10 mouse cellular contexts compared by ENCODE assay signal in genomic region chr5:120288036-120288684, GRCm38 (mm10).
DNase-seq lines count a peak whose midpoint lies in the region; ATAC-seq and TF ChIP-seq lines count a peak whose summit lies in the region.
"Had no signal": no experiment of that assay in that cellular context is flagged by ENCODE, and none has a peak within 500 bp of the region (broad histone marks: within the 10 kb centered on the region; RNA-seq: fewer than 3 reads in every experiment).

No protein-coding gene starts in this region.

- no peak for TF ChIP-seq EP300 in ES-Bruce4 (IDR thresholded peaks at IDR 0.05; ENCODE audit: insufficient read depth, low read depth, low read length)

- H3K27me3 ChIP-seq in ES-Bruce4 (ENCODE audit: control insufficient read depth, insufficient read depth, low read length, poor library complexity, severe bottlenecking) = no peaks in the 10 kb centered on the region
- H3K27me3 ChIP-seq in hindbrain, embryonic 10.5 days (ENCODE audit: insufficient read depth, poor library complexity, severe bottlenecking) = peaks cover 86% of the 10 kb centered on the region
- 0 out of 2 replicates have a peak, but pooled peaks cover 10% of the 10 kb centered on the region for H3K27me3 ChIP-seq in midbrain, embryonic 14.5 days (ENCODE audit: control insufficient read depth, insufficient read depth, low read length)
- no peaks in the 10 kb centered on the region; the same call in 1 of the 2 replicates for H3K27me3 ChIP-seq in cerebellum, adult 2 months (ENCODE audit: control insufficient read depth, insufficient read depth, low read length)

- WGBS in hindbrain, embryonic 10.5 days = 10% methylated on average over 23 of the region's 23 CpGs
- 2% methylated on average over 22 of the region's 23 CpGs for WGBS in midbrain, embryonic 14.5 days
- WGBS in cerebellum, adult 2 months = 16% methylated on average over 23 of the region's 23 CpGs

- DNase-seq in embryo, embryonic 10 days (ENCODE audit: low spot score) = peak; percentile 73
- DNase-seq in hindbrain, embryonic 10.5 days (ENCODE audit: low spot score) = peak; percentile 64
- peak; percentile 86 for DNase-seq in midbrain, embryonic 14.5 days
- no peak for DNase-seq in cerebellum, adult 2 months
- no peak for DNase-seq in gastrocnemius, adult 18-20 months (ENCODE audit: low spot score)
- no peak for DNase-seq in lung, postnatal 10 days
- DNase-seq: kidney, adult 9 months; left cerebral cortex, postnatal 4 days had no signal

- H3K4me1 ChIP-seq in ES-Bruce4 (ENCODE audit: control insufficient read depth, insufficient read depth, low read length) = no peaks in the 10 kb centered on the region
- peaks cover 38% of the 10 kb centered on the region for H3K4me1 ChIP-seq in hindbrain, embryonic 10.5 days (replicated peaks)
- peaks cover 29% of the 10 kb centered on the region for H3K4me1 ChIP-seq in midbrain, embryonic 14.5 days (ENCODE audit: control insufficient read depth, insufficient read depth, low read length)
- H3K4me1 ChIP-seq in cerebellum, adult 2 months (ENCODE audit: control insufficient read depth, insufficient read depth, low read length) = no peaks in the 10 kb centered on the region

- peak overlapping the region; percentile 32 for H3K4me2 ChIP-seq in midbrain, embryonic 14.5 days (ENCODE audit: low read length)

- H3K36me3 ChIP-seq in ES-Bruce4 (ENCODE audit: control insufficient read depth, insufficient read depth, low read length, poor library complexity, severe bottlenecking) = no peaks in the 10 kb centered on the region
- no peaks in the 10 kb centered on the region for H3K36me3 ChIP-seq in hindbrain, embryonic 10.5 days
- no peaks in the 10 kb centered on the region for H3K36me3 ChIP-seq in midbrain, embryonic 14.5 days (ENCODE audit: control insufficient read depth, insufficient read depth, low read length)

- H3K9me3 ChIP-seq in ES-Bruce4 (replicated peaks; ENCODE audit: control insufficient read depth, insufficient read depth, low read length, poor library complexity, severe bottlenecking) = no peaks in the 10 kb centered on the region
- H3K9me3 ChIP-seq in hindbrain, embryonic 10.5 days = peaks cover 12% of the 10 kb centered on the region
- no peaks in the 10 kb centered on the region for H3K9me3 ChIP-seq in midbrain, embryonic 14.5 days (ENCODE audit: control insufficient read depth, low read length)

- H3K27ac ChIP-seq in ES-Bruce4 (ENCODE audit: insufficient read depth, low read length) = no peak overlapping the region
- peak overlapping the region; percentile 81 for H3K27ac ChIP-seq in hindbrain, embryonic 10.5 days
- peak overlapping the region; percentile 78 for H3K27ac ChIP-seq in midbrain, embryonic 14.5 days (replicated peaks; ENCODE audit: low read depth, low read length)
- H3K27ac ChIP-seq in cerebellum, adult 2 months (ENCODE audit: insufficient read depth, low read length) = no peak overlapping the region
- H3K27ac ChIP-seq: macrophage had no signal

- peak; percentile 83 for ATAC-seq in midbrain, embryonic 14.5 days (ENCODE audit: low FRiP score, low TSS enrichment)

- H3K9ac ChIP-seq in ES-Bruce4 (ENCODE audit: low read depth, poor library complexity, severe bottlenecking) = 0 out of 2 replicates have a peak overlapping the region, but pooled peaks have one; percentile 3
- H3K9ac ChIP-seq in midbrain, embryonic 14.5 days (replicated peaks; ENCODE audit: low read length) = 0 out of 2 replicates have a peak overlapping the region, but pooled peaks have one; percentile 9

- no peak overlapping the region for H3K4me3 ChIP-seq in ES-Bruce4 (ENCODE audit: low read depth, low read length)
- H3K4me3 ChIP-seq in hindbrain, embryonic 10.5 days = peak overlapping the region; percentile 20; the same call in 1 of the 2 replicates
- no peak overlapping the region for H3K4me3 ChIP-seq in midbrain, embryonic 14.5 days (replicated peaks; ENCODE audit: low read depth, low read length)
- H3K4me3 ChIP-seq in cerebellum, adult 2 months (replicated peaks; ENCODE audit: insufficient read depth, low read depth, low read length) = no peak overlapping the region

- TF ChIP-seq POLR2A in ES-Bruce4 (IDR thresholded peaks at IDR 0.05; ENCODE audit: insufficient read depth, low read length) = no peak
- TF ChIP-seq POLR2A in cerebellum, adult 2 months (IDR thresholded peaks at IDR 0.05; ENCODE audit: borderline replicate concordance, insufficient read depth, low read length) = no peak

- no peak for TF ChIP-seq CTCF in ES-Bruce4 (IDR thresholded peaks at IDR 0.05; ENCODE audit: low read depth, low read length)
- TF ChIP-seq CTCF in cerebellum, adult 2 months (IDR thresholded peaks at IDR 0.05; ENCODE audit: borderline replicate concordance, insufficient read depth, low read depth, low read length) = no peak

Comparison
In these comparisons a context has a peak if more than half of its experiments do, and no peak if none do; other contexts are left out.
1. H3K27ac ChIP-seq: peak in hindbrain, embryonic 10.5 days (single experiment) and midbrain, embryonic 14.5 days (single experiment); none in ES-Bruce4 (single experiment) and cerebellum, adult 2 months (single experiment).
2. DNase-seq: peak in embryo, embryonic 10 days (single experiment), hindbrain, embryonic 10.5 days (single experiment) and midbrain, embryonic 14.5 days (single experiment); none in cerebellum, adult 2 months (0 of 2), gastrocnemius, adult 18-20 months (single experiment) and lung, postnatal 10 days (single experiment).